8 mouse cellular contexts compared by ENCODE assay signal in the genomic region with DNA sequence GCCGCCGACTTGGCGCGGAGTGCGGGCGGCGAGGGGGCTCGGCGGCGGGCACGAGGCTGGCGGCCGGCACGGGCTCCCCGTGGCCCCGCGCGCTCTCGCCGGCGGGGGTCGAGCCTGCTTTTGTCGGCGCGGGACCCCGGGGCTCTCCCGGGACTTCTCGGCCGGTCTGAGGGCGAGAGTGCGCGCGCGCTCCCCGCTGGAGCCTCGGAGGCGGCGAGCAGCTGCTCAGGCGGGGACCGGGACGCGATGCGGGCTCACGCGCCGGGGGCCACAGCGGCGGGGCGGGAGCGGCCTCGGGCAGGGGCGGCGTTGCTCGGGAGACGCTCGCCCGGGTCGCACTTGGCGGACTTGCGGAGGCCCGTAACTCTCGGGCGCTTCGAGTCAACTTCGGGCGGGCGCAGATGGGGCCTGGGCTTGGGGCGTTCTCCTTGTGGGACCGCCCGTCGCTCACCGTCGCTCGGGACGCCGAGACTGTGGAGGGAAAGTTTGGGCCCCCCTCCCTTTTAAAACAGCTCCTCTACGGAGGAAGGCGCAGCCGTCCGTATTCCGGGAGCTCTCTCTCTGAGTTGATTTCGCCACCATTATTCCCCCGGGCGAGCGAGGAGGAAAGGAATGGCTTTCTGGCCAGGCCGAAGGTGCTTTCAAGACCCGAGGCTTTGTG. TPM values are rescaled to one million over a fixed set of nuclear protein-coding genes. Genes with fewer than 3 reads are reported as not detected.
DNase-seq lines count a peak whose midpoint lies in the region; ATAC-seq lines count a peak whose summit lies in the region.

No protein-coding gene starts in this region.

- DNase-seq in ZHBTc4 (ENCODE audit: low read depth, low spot score): peak; percentile 79
- DNase-seq in cerebellum, adult 9-11 months: peak; percentile 66
- DNase-seq in hindbrain, embryonic 10.5 days (ENCODE audit: low spot score): peak; percentile 78
- DNase-seq in layer of hippocampus, postnatal 10 days (ENCODE audit: low spot score in 2 of 2): peak; percentile 54 to 71
- peak; percentile 42 for DNase-seq in lung, postnatal 14 days
- peak; percentile 53 for DNase-seq in right cerebral cortex, postnatal 25 days

- H3K36me3 ChIP-seq in hindbrain, embryonic 10.5 days: no peaks in the 10 kb centered on the region

- peak overlapping the region; percentile 100 for H3K27ac ChIP-seq in hindbrain, embryonic 10.5 days

- H3K27me3 ChIP-seq in hindbrain, embryonic 10.5 days (ENCODE audit: insufficient read depth, poor library complexity, severe bottlenecking): no peaks in the 10 kb centered on the region; the same call in 1 of the 2 replicates

- peak; percentile 53 for ATAC-seq in frontal cortex, adult (ENCODE audit: low TSS enrichment)
- no peak for ATAC-seq in activated CD4-positive, CD25-positive, alpha-beta regulatory T cell, adult 4 months

- H3K9me3 ChIP-seq in hindbrain, embryonic 10.5 days: no peaks in the 10 kb centered on the region

- peak overlapping the region; percentile 94 for H3K4me3 ChIP-seq in hindbrain, embryonic 10.5 days

- H3K4me1 ChIP-seq in hindbrain, embryonic 10.5 days (replicated peaks): peaks cover 29% of the 10 kb centered on the region

- WGBS in hindbrain, embryonic 10.5 days: under 1% methylated on average over 87 of the region's 87 CpGs

RNA-seq across cellular contexts. Expression of a gene that starts 0.7 kb away (rescaled TPM):
- polyA plus RNA-seq in hindbrain, embryonic 10.5 days (2016; fragmentation: Nextera tagmentation; extraction: Ambion mirVana): 14.3 and 16.5 TPM in 2 replicates
- total RNA-seq in layer of hippocampus, postnatal 10 days (2021): 1 to 10 TPM; 8.6 to 8.9 TPM
- polyA plus RNA-seq in activated CD4-positive, CD25-positive, alpha-beta regulatory T cell, adult 4 months (2017; shearing (Covaris generic)): under 1 TPM; 0.06 to 0.70 TPM
